Mouse (Mus musculus) kidney, postnatal 0 days (tissue): Measurements from ENCODE around the gene Ispd. TPM values are rescaled to one million over a fixed set of nuclear protein-coding genes. Genes with fewer than 3 reads are reported as not detected.
"Not testable (repeated sequence)": the region's sequence is repeated elsewhere in the genome, so short reads cannot be mapped to it uniquely, and the experiment has no call there.

ENCODE experiments used
- ATAC-seq: fragments of 200-750 bp; cut with Nextera tagmentation; replicated peaks from 2 replicates; pipeline ENCODE4 v1.8.0; 2017; ENCODE audit warnings: low read depth, moderate number of reproducible peaks, moderate TSS enrichment, moderate library complexity; ENCODE audit not compliant: low FRiP score
- DNase-seq: peaks from one replicate; pipeline ENCODE4 v3.0.0-alpha.2; 2016; ENCODE audit warnings: low spot score
- H3K27ac ChIP-seq: fragments of 300-500 bp; sonication (generic); 2 replicates; pipeline ENCODE4 v1.5.1; 2014; ENCODE audit warnings: mild to moderate bottlenecking
- H3K27me3 ChIP-seq: fragments of 300-500 bp; sonication (generic); 2 replicates; pipeline ENCODE4 v1.6.1; 2014; ENCODE audit warnings: low read length, mixed read lengths; ENCODE audit not compliant: insufficient read depth
- H3K36me3 ChIP-seq: fragments of 300-500 bp; sonication (generic); 2 replicates; pipeline ENCODE4 v1.6.1; 2014; ENCODE audit warnings: low read length, mixed read lengths; ENCODE audit not compliant: insufficient read depth
- H3K4me1 ChIP-seq: fragments of 300-500 bp; sonication (generic); replicated peaks from 2 replicates; pipeline ENCODE4 v1.6.1; 2014; ENCODE audit warnings: antibody characterized with exemption, low read length, mixed read lengths; ENCODE audit not compliant: insufficient read depth
- H3K4me2 ChIP-seq: fragments of 300-500 bp; sonication (generic); 2 replicates; pipeline ENCODE4 v1.6.1; 2014; ENCODE audit warnings: mild to moderate bottlenecking, low read length, moderate library complexity, mixed read lengths
- H3K4me3 ChIP-seq: fragments of 300-500 bp; sonication (generic); replicated peaks from 2 replicates; pipeline ENCODE4 v1.5.1; 2014; ENCODE audit warnings: low read depth, low read length
- H3K9ac ChIP-seq: fragments of 300-500 bp; sonication (generic); 2 replicates; pipeline ENCODE4 v1.6.1; 2014; ENCODE audit warnings: low read depth, low read length
- H3K9me3 ChIP-seq: fragments of 300-500 bp; sonication (generic); replicated peaks from 2 replicates; pipeline ENCODE4 v1.6.1; 2016; ENCODE audit warnings: low read length, inconsistent platforms, mixed read lengths
- CTCF ChIP-seq: IDR thresholded peaks from 2 replicates; pipeline ENCODE4 v1.5.1; 2016; ENCODE audit warnings: antibody characterized with exemption, low read depth, mild to moderate bottlenecking, moderate library complexity
- WGBS: fragments of 180-500 bp; shearing (Covaris S2); extraction: QIAGEN DNeasy Blood & Tissue Kit; methylation state at CpG from one replicate; pipeline ENCODE4 v1.1.7; 2014; 5-methylcytosine and 5-hydroxymethylcytosine counted together
- polyA plus RNA-seq: library from polyadenylated mRNA; unstranded; fragments of >200 nt; fragmentation: Nextera tagmentation; extraction: Ambion mirVana; gene quantifications from 2 replicates; pipeline ENCODE4 v1.2.1, GENCODE M21; 2015

The Ispd gene
- polyA plus RNA-seq, 1 experiment from 2014 or later = 21.4 TPM

DNA sequence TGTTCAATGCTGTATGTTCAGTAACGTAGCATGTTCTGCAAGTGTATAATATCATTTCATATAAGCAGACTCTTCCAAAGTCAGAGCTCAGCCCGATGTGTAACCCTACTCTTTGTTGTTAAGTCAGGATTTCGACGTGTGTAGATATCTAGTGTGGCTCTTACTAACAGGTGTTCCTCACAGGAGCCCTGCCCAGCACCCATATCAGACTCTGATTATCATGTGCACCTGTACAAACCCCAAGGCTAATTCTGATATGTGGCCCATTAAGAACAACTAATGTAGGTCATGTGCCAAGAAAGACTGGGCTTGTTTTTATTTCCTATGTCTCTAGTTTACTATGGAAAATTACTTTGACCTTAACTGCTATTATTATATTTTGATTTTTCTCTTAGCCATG, 17.2 kb upstream of the Ispd start:
- DNase-seq = no peak
- TF ChIP-seq CTCF = no peak
- 88% methylated on average over 4 of the region's 4 CpGs for WGBS
- H3K27ac ChIP-seq = no peak overlapping the region
- no peaks in the 10 kb centered on the region for H3K9me3 ChIP-seq
- no peak for ATAC-seq
- H3K4me1 ChIP-seq = no peaks in the 10 kb centered on the region
- H3K27me3 ChIP-seq = no peaks in the 10 kb centered on the region
- H3K9ac ChIP-seq = no peak overlapping the region
- no peak overlapping the region for H3K4me2 ChIP-seq
- no peaks in the 10 kb centered on the region for H3K36me3 ChIP-seq
- H3K4me3 ChIP-seq = no peak overlapping the region

- Histone ChIP-seq H3K36me3 (no peaks in the 10 kb centered on the region), H3K9me3 (no peaks in the 10 kb centered on the region), H3K4me2 (no peak overlapping the region), H3K9ac (no peak overlapping the region), H3K4me1 (no peaks in the 10 kb centered on the region), H3K27ac (no peak overlapping the region), H3K27me3 (no peaks in the 10 kb centered on the region), H3K4me3 (no peak overlapping the region)
- no peak for DNase-seq
- WGBS = 54% methylated on average over 4 of the region's 4 CpGs
- TF ChIP-seq CTCF = peak; percentile 62
- no peak for ATAC-seq
Measured at GRCm38 (mm10) chr12:36373237-36373998, 7.8 kb upstream of the Ispd start.

GRCm38 (mm10) chr12:36376391-36376790, 4.9 kb upstream of the Ispd start:
- not testable (repeated sequence) for H3K36me3 ChIP-seq, H3K4me2 ChIP-seq, DNase-seq, H3K27ac ChIP-seq, H3K27me3 ChIP-seq, H3K9ac ChIP-seq, H3K9me3 ChIP-seq, ATAC-seq, H3K4me1 ChIP-seq, H3K4me3 ChIP-seq
- 86% methylated on average over 3 of the region's 4 CpGs for WGBS

GRCm38 (mm10) chr12:36380254-36380653, 996 bp upstream of the Ispd start:
- Histone ChIP-seq H3K9ac (no peak overlapping the region), H3K36me3 (no peaks in the 10 kb centered on the region), H3K4me1 (no peaks in the 10 kb centered on the region; the same call in 1 of the 2 replicates), H3K4me2 (no peak overlapping the region), H3K27me3 (no peaks in the 10 kb centered on the region), H3K27ac (no peak overlapping the region), H3K9me3 (no peaks in the 10 kb centered on the region), H3K4me3 (no peak overlapping the region)
- DNase-seq = no peak
- whole genome bisulfite sequencing = 63% methylated on average over 3 of the region's 3 CpGs
- no peak for TF ChIP-seq CTCF
- ATAC-seq = no peak

GRCm38 (mm10) chr12:36380806-36381205, 444 bp upstream of the Ispd start:
- Histone ChIP-seq H3K27ac (peak overlapping the region; percentile 98; the same call in 1 of the 2 replicates), H3K36me3 (no peaks in the 10 kb centered on the region), H3K27me3 (no peaks in the 10 kb centered on the region), H3K4me1 (no peaks in the 10 kb centered on the region; the same call in 1 of the 2 replicates), H3K4me2 (peak overlapping the region; percentile 87; the same call in 1 of the 2 replicates), H3K9me3 (no peaks in the 10 kb centered on the region), H3K4me3 (no peak overlapping the region), H3K9ac (no peak overlapping the region)
- TF ChIP-seq CTCF = no peak
- ATAC-seq (no peak), DNase-seq (peak; percentile 5)
- WGBS = 30% methylated on average over 5 of the region's 5 CpGs

- no peaks in the 10 kb centered on the region for H3K36me3 ChIP-seq
- no peak overlapping the region for H3K9ac ChIP-seq
- no peak overlapping the region for H3K4me3 ChIP-seq
- ATAC-seq = no peak
- no peak for TF ChIP-seq CTCF
- H3K27me3 ChIP-seq = no peaks in the 10 kb centered on the region
- no peaks in the 10 kb centered on the region for H3K9me3 ChIP-seq
- no peak overlapping the region for H3K27ac ChIP-seq
- no peaks in the 10 kb centered on the region for H3K4me1 ChIP-seq
- 51% methylated on average over 6 of the region's 6 CpGs for WGBS
- H3K4me2 ChIP-seq = no peak overlapping the region
- no peak for DNase-seq
Measured at GRCm38 (mm10) chr12:36385386-36385785, 4.1 kb downstream of the Ispd start.
